Mouse (Mus musculus) CH12.LX (cell line): ENCODE data around the gene Hdac11.

Experiments
- CTCF ChIP-seq, 2 experiments: IDR thresholded peaks in 1 of 2; conservative IDR thresholded peaks in 1 of 2; 2 replicates each; pipeline ENCODE4 v1.5.1; 2011 to 2012; ENCODE audit warnings: low read depth in 2 of 2, low read length in 2 of 2, improper control_type of control experiment in 1 of 2, inconsistent platforms in 1 of 2, mild to moderate bottlenecking in 1 of 2, moderate library complexity in 1 of 2
- MXI1 ChIP-seq: IDR thresholded peaks from 2 replicates; pipeline ENCODE4 v1.6.1; 2011; ENCODE audit warnings: mild to moderate bottlenecking, low read depth, low read length, improper control_type of control experiment
- USF1 ChIP-seq: IDR thresholded peaks from 2 replicates; pipeline ENCODE4 v1.6.1; 2014; ENCODE audit warnings: low read depth, mild to moderate bottlenecking, inconsistent platforms, low read length, improper control_type of control experiment

GRCm38 (mm10) chr6:91146443-91147151 lies 9.9 kb upstream of the Hdac11 start:
- no peak for TF ChIP-seq MXI1
- no peak for TF ChIP-seq USF1
- no peak for TF ChIP-seq CTCF (conservative IDR thresholded peaks at IDR 0.05 in 1 of 2, IDR thresholded peaks at IDR 0.05 in 1 of 2; ENCODE audit: low read depth in 2 of 2, low read length in 2 of 2)
